Mouse (Mus musculus): ENCODE measurements around the gene Dock1. TPM values are rescaled to one million over a fixed set of nuclear protein-coding genes. Genes with fewer than 3 reads are reported as not detected.

The Dock1 gene
- polyA plus RNA-seq, 1 experiment, result 54.8 TPM

DNA sequence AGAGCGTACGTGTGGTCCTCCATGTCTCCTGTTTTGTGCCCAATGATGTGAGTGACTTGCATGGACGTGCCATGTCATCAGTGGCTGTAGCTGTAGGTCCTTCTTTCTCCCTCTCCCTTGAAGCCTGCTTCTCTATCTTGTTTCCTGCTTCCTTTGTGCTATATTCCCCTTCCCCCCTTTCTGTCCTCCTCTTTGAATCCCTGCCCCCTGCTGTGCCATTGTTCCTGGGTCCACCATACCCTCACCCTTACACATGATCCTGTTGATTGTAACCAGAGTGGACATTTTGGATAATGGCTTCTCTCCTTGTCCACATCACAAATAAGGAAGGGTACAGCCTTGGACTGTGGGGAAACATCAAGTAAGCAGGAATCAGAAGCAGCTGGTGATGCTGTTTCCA lies 81.0 kb downstream of the Dock1 start:
- H3K4me3 ChIP-seq (ENCODE audit: low read depth, low read length), result no peak overlapping the region

GRCm38 (mm10) chr7:134753417-134753816 lies 83.0 kb downstream of the Dock1 start:
- Histone ChIP-seq H3K27ac (ENCODE audit: insufficient read depth, low read length) (no peak overlapping the region), H3K9ac (ENCODE audit: low read depth, poor library complexity, severe bottlenecking) (no peak overlapping the region), H3K4me3 (ENCODE audit: low read depth, low read length) (no peak overlapping the region), H3K36me3 (ENCODE audit: control insufficient read depth, insufficient read depth, low read length, poor library complexity, severe bottlenecking) (peaks cover 11% of the 10 kb centered on the region; the same call in 1 of the 2 replicates), H3K9me3 (replicated peaks; ENCODE audit: control insufficient read depth, insufficient read depth, low read length, poor library complexity, severe bottlenecking) (no peaks in the 10 kb centered on the region), H3K4me1 (ENCODE audit: control insufficient read depth, insufficient read depth, low read length) (no peaks in the 10 kb centered on the region), H3K27me3 (ENCODE audit: control insufficient read depth, insufficient read depth, low read length, poor library complexity, severe bottlenecking) (no peaks in the 10 kb centered on the region)
- no peak for TF ChIP-seq EP300 (IDR thresholded peaks at IDR 0.05; ENCODE audit: insufficient read depth, low read depth, low read length)
- TF ChIP-seq CTCF (IDR thresholded peaks at IDR 0.05; ENCODE audit: low read depth, low read length), result no peak
- no peak for TF ChIP-seq POLR2A (IDR thresholded peaks at IDR 0.05; ENCODE audit: insufficient read depth, low read length)

More for the DNA sequence above, 81.0 kb downstream of the Dock1 start:
- no peaks in the 10 kb centered on the region for H3K27me3 ChIP-seq (ENCODE audit: control insufficient read depth, insufficient read depth, low read length, poor library complexity, severe bottlenecking)
- no peaks in the 10 kb centered on the region for H3K9me3 ChIP-seq (replicated peaks; ENCODE audit: control insufficient read depth, insufficient read depth, low read length, poor library complexity, severe bottlenecking)
- no peaks in the 10 kb centered on the region for H3K4me1 ChIP-seq (ENCODE audit: control insufficient read depth, insufficient read depth, low read length)
- H3K9ac ChIP-seq (ENCODE audit: low read depth, poor library complexity, severe bottlenecking), result no peak overlapping the region
- TF ChIP-seq CTCF (IDR thresholded peaks at IDR 0.05; ENCODE audit: low read depth, low read length) (no peak), EP300 (IDR thresholded peaks at IDR 0.05; ENCODE audit: insufficient read depth, low read depth, low read length) (no peak), POLR2A (IDR thresholded peaks at IDR 0.05; ENCODE audit: insufficient read depth, low read length) (no peak)
- H3K27ac ChIP-seq (ENCODE audit: insufficient read depth, low read length), result no peak overlapping the region
- H3K36me3 ChIP-seq (ENCODE audit: control insufficient read depth, insufficient read depth, low read length, poor library complexity, severe bottlenecking), result peaks cover 15% of the 10 kb centered on the region

GRCm38 (mm10) chr7:134757605-134758004 lies 87.2 kb downstream of the Dock1 start:
- no peaks in the 10 kb centered on the region for H3K9me3 ChIP-seq (replicated peaks; ENCODE audit: control insufficient read depth, insufficient read depth, low read length, poor library complexity, severe bottlenecking)
- no peak overlapping the region for H3K27ac ChIP-seq (ENCODE audit: insufficient read depth, low read length)
- no peak for TF ChIP-seq POLR2A (IDR thresholded peaks at IDR 0.05; ENCODE audit: insufficient read depth, low read length)
- TF ChIP-seq EP300 (IDR thresholded peaks at IDR 0.05; ENCODE audit: insufficient read depth, low read depth, low read length), result no peak
- TF ChIP-seq CTCF (IDR thresholded peaks at IDR 0.05; ENCODE audit: low read depth, low read length), result no peak
- no peak overlapping the region for H3K4me3 ChIP-seq (ENCODE audit: low read depth, low read length)
- H3K4me1 ChIP-seq (ENCODE audit: control insufficient read depth, insufficient read depth, low read length), result peaks cover 3% of the 10 kb centered on the region
- H3K36me3 ChIP-seq (ENCODE audit: control insufficient read depth, insufficient read depth, low read length, poor library complexity, severe bottlenecking), result peaks cover 12% of the 10 kb centered on the region; the same call in 1 of the 2 replicates
- H3K27me3 ChIP-seq (ENCODE audit: control insufficient read depth, insufficient read depth, low read length, poor library complexity, severe bottlenecking), result no peaks in the 10 kb centered on the region
- no peak overlapping the region for H3K9ac ChIP-seq (ENCODE audit: low read depth, poor library complexity, severe bottlenecking)

GRCm38 (mm10) chr7:134761799-134762198 lies 91.3 kb downstream of the Dock1 start:
- TF ChIP-seq CTCF (IDR thresholded peaks at IDR 0.05; ENCODE audit: low read depth, low read length), result no peak
- no peak for TF ChIP-seq POLR2A (IDR thresholded peaks at IDR 0.05; ENCODE audit: insufficient read depth, low read length)
- TF ChIP-seq EP300 (IDR thresholded peaks at IDR 0.05; ENCODE audit: insufficient read depth, low read depth, low read length), result 0 out of 2 replicates have a peak, but pooled peaks have one; percentile 57
- H3K27me3 ChIP-seq (ENCODE audit: control insufficient read depth, insufficient read depth, low read length, poor library complexity, severe bottlenecking), result no peaks in the 10 kb centered on the region
- H3K36me3 ChIP-seq (ENCODE audit: control insufficient read depth, insufficient read depth, low read length, poor library complexity, severe bottlenecking), result peaks cover 6% of the 10 kb centered on the region; the same call in 1 of the 2 replicates
- peaks cover 3% of the 10 kb centered on the region for H3K4me1 ChIP-seq (ENCODE audit: control insufficient read depth, insufficient read depth, low read length)
- no peak overlapping the region for H3K9ac ChIP-seq (ENCODE audit: low read depth, poor library complexity, severe bottlenecking)
- no peak overlapping the region for H3K27ac ChIP-seq (ENCODE audit: insufficient read depth, low read length)
- H3K9me3 ChIP-seq (replicated peaks; ENCODE audit: control insufficient read depth, insufficient read depth, low read length, poor library complexity, severe bottlenecking), result no peaks in the 10 kb centered on the region
- no peak overlapping the region for H3K4me3 ChIP-seq (ENCODE audit: low read depth, low read length)

- H3K4me1 ChIP-seq (ENCODE audit: control insufficient read depth, insufficient read depth, low read length), result peaks cover 3% of the 10 kb centered on the region
- H3K4me3 ChIP-seq (ENCODE audit: low read depth, low read length), result no peak overlapping the region
- TF ChIP-seq EP300 (IDR thresholded peaks at IDR 0.05; ENCODE audit: insufficient read depth, low read depth, low read length) (no peak), CTCF (IDR thresholded peaks at IDR 0.05; ENCODE audit: low read depth, low read length) (no peak), POLR2A (IDR thresholded peaks at IDR 0.05; ENCODE audit: insufficient read depth, low read length) (no peak)
- no peak overlapping the region for H3K27ac ChIP-seq (ENCODE audit: insufficient read depth, low read length)
- no peaks in the 10 kb centered on the region for H3K27me3 ChIP-seq (ENCODE audit: control insufficient read depth, insufficient read depth, low read length, poor library complexity, severe bottlenecking)
- no peaks in the 10 kb centered on the region for H3K9me3 ChIP-seq (replicated peaks; ENCODE audit: control insufficient read depth, insufficient read depth, low read length, poor library complexity, severe bottlenecking)
- no peak overlapping the region for H3K9ac ChIP-seq (ENCODE audit: low read depth, poor library complexity, severe bottlenecking)
- peaks cover 2% of the 10 kb centered on the region; the same call in 1 of the 2 replicates for H3K36me3 ChIP-seq (ENCODE audit: control insufficient read depth, insufficient read depth, low read length, poor library complexity, severe bottlenecking)
Measured at GRCm38 (mm10) chr7:134765130-134765529, 94.7 kb downstream of the Dock1 start.

DNA sequence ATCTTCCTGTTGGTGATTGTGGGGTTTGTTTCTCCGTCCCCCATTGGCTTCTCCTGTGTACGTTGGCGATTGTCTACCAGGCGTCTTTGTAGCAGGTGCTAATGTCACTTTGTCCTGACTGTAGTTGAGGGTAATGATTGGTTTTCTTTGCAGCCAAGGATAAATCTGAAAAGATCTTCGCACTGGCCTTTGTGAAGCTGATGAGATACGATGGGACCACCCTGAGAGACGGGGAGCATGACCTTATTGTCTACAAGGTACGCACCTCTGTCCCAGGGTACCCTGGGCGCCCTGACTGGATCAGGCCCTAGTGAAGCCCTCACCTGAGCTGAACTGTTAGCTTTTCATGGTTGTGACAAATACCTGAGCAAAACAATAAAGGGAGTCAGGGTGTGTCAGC lies 100.9 kb downstream of the Dock1 start:
- H3K4me3 ChIP-seq (ENCODE audit: low read depth, low read length), result no peak overlapping the region
- peaks cover 2% of the 10 kb centered on the region for H3K36me3 ChIP-seq (ENCODE audit: control insufficient read depth, insufficient read depth, low read length, poor library complexity, severe bottlenecking)
- H3K4me1 ChIP-seq (ENCODE audit: control insufficient read depth, insufficient read depth, low read length), result peaks cover 9% of the 10 kb centered on the region
- H3K27me3 ChIP-seq (ENCODE audit: control insufficient read depth, insufficient read depth, low read length, poor library complexity, severe bottlenecking), result no peaks in the 10 kb centered on the region
- TF ChIP-seq POLR2A (IDR thresholded peaks at IDR 0.05; ENCODE audit: insufficient read depth, low read length), result no peak
- peak; percentile 89 for TF ChIP-seq EP300 (IDR thresholded peaks at IDR 0.05; ENCODE audit: insufficient read depth, low read depth, low read length)
- no peak overlapping the region for H3K9ac ChIP-seq (ENCODE audit: low read depth, poor library complexity, severe bottlenecking)
- peak overlapping the region; percentile 73; the same call in 1 of the 2 replicates for H3K27ac ChIP-seq (ENCODE audit: insufficient read depth, low read length)
- no peaks in the 10 kb centered on the region for H3K9me3 ChIP-seq (replicated peaks; ENCODE audit: control insufficient read depth, insufficient read depth, low read length, poor library complexity, severe bottlenecking)
